Mouse (Mus musculus) heart, adult 2 months (tissue): ENCODE measurements around the gene Hpse. TPM values are rescaled to one million over a fixed set of nuclear protein-coding genes. Genes with fewer than 3 reads are reported as not detected.

Experiments used
- DNase-seq, 2 experiments: peaks; one replicate each; pipeline ENCODE4 v3.0.0; 2021
- H3K27ac ChIP-seq: fragments of 200-600 bp; 2 replicates; pipeline ENCODE4 v1.8.1; 2022
- H3K27me3 ChIP-seq: fragments of 200-500 bp; 2 replicates; pipeline ENCODE4 v1.6.1; 2012; ENCODE audit warnings: mild to moderate bottlenecking, low read length, inconsistent platforms, mixed read lengths; ENCODE audit not compliant: control insufficient read depth, insufficient read depth
- H3K36me3 ChIP-seq: fragments of 200-500 bp; 2 replicates; pipeline ENCODE4 v1.6.1; 2012; ENCODE audit warnings: low read length, inconsistent platforms; ENCODE audit not compliant: control insufficient read depth, insufficient read depth
- H3K4me1 ChIP-seq: fragments of 200-500 bp; 2 replicates; pipeline ENCODE4 v1.6.1; 2011; ENCODE audit warnings: low read length; ENCODE audit not compliant: control insufficient read depth, insufficient read depth
- H3K4me3 ChIP-seq: fragments of 200-600 bp; 2 replicates; pipeline ENCODE4 v1.8.1; 2022
- H3K79me2 ChIP-seq: fragments of 200-500 bp; replicated peaks from 2 replicates; pipeline ENCODE4 v1.6.1; 2012; ENCODE audit warnings: mild to moderate bottlenecking, inconsistent platforms, low read length, moderate library complexity, mixed read lengths; ENCODE audit not compliant: control insufficient read depth, insufficient read depth
- H3K9ac ChIP-seq: fragments of 200-500 bp; 2 replicates; pipeline ENCODE4 v1.6.1; 2012; ENCODE audit warnings: low read depth, mild to moderate bottlenecking, control low read depth, inconsistent platforms, low read length, mixed read lengths
- CTCF ChIP-seq: fragments of 200-600 bp; IDR thresholded peaks from 2 replicates; pipeline ENCODE4 v1.8.1; 2022; ENCODE audit warnings: antibody characterized with exemption, mild to moderate bottlenecking, moderate library complexity
- EP300 ChIP-seq: fragments of 200-500 bp; IDR thresholded peaks from 2 replicates; pipeline ENCODE4 v1.6.1; 2011; ENCODE audit warnings: low read depth, low read length, control low read depth; ENCODE audit not compliant: insufficient read depth
- POLR2A ChIP-seq: fragments of 200-500 bp; IDR thresholded peaks from 2 replicates; pipeline ENCODE4 v1.6.1; 2011; ENCODE audit warnings: mild to moderate bottlenecking, low read depth, low read length, control low read depth; ENCODE audit not compliant: insufficient read depth
- WGBS: fragments of 180-500 bp; shearing (Covaris S2); methylation state at CpG from one replicate; pipeline ENCODE4 v1.1.7; 2018; 5-methylcytosine and 5-hydroxymethylcytosine counted together
- intact Hi-C: fragments of 180-260 bp; cut with DNase I; formaldehyde crosslinking; loops from one replicate; pipeline ENCODE4 v1.15.1; 2025
- polyA plus RNA-seq: library from polyadenylated mRNA; depleted of rRNA; stranded (reverse); fragments of >200 nt; gene quantifications from 2 replicates; pipeline ENCODE4 v1.2.3, GENCODE M21; 2012
- total RNA-seq, 2 experiments: library from RNA; stranded (reverse); gene quantifications; 2 replicates each; pipeline ENCODE4 v1.2.3; 2021

Gene Hpse
- total and polyA plus RNA-seq, 3 experiments: 1.0 to 2.3 (median 1.2) TPM

GRCm38 (mm10) chr5:100656352-100656751 is 63.2 kb downstream of the Hpse start:
- WGBS: 80% methylated on average over 6 of the region's 6 CpGs
- no peak overlapping the region for H3K4me3 ChIP-seq
- TF ChIP-seq CTCF (no peak), EP300 (no peak)
- no peaks in the 10 kb centered on the region; the same call in 1 of the 2 replicates for H3K4me1 ChIP-seq
- DNase-seq: no peak
- intact Hi-C loops: no loop called here
- no peaks in the 10 kb centered on the region for H3K27me3 ChIP-seq
- H3K79me2 ChIP-seq: no peaks in the 10 kb centered on the region
- no peak overlapping the region for H3K27ac ChIP-seq
- H3K9ac ChIP-seq: no peak overlapping the region
- no peaks in the 10 kb centered on the region for H3K36me3 ChIP-seq

GRCm38 (mm10) chr5:100652327-100652726 is 67.2 kb downstream of the Hpse start:
- DNase-seq: no peak
- Histone ChIP-seq H3K79me2 (no peaks in the 10 kb centered on the region), H3K27ac (no peak overlapping the region), H3K27me3 (no peaks in the 10 kb centered on the region), H3K4me1 (peaks cover 1% of the 10 kb centered on the region; the same call in 1 of the 2 replicates), H3K36me3 (no peaks in the 10 kb centered on the region), H3K9ac (no peak overlapping the region), H3K4me3 (no peak overlapping the region)
- 85% methylated on average over 9 of the region's 9 CpGs for WGBS
- intact Hi-C loops: no loop called here
- no peak for TF ChIP-seq EP300
- no peak for TF ChIP-seq CTCF
- TF ChIP-seq POLR2A: no peak

GRCm38 (mm10) chr5:100651486-100651885 is 68.0 kb downstream of the Hpse start:
- no peak overlapping the region for H3K4me3 ChIP-seq
- H3K4me1 ChIP-seq: peaks cover 1% of the 10 kb centered on the region; the same call in 1 of the 2 replicates
- no peaks in the 10 kb centered on the region for H3K27me3 ChIP-seq
- intact Hi-C loops: no loop called here
- H3K36me3 ChIP-seq: no peaks in the 10 kb centered on the region
- no peak overlapping the region for H3K27ac ChIP-seq
- H3K79me2 ChIP-seq: no peaks in the 10 kb centered on the region
- no peak overlapping the region for H3K9ac ChIP-seq
- 81% methylated on average over 10 of the region's 10 CpGs for WGBS
- DNase-seq: no peak
- TF ChIP-seq EP300 (no peak), POLR2A (no peak), CTCF (no peak)

DNA sequence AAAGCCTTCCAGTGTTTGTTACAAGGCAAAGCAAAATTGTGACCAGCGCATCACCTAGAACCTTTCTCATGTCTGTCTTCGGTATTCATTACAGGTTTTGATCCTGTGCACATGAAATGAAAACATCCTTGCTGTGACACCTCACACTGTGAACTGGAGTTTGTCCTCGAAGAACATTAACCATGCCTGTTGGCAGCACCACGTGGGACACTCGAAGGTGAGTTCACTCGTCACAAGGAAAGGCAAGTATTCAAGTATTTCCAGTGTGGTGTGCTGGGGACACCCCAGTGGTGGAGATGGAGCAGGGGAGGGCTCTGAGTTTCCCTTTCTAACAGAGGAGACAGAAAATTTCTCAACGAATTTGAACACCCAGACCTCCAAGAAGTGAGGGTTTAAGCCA is 68.5 kb downstream of the Hpse start:
- no peak for DNase-seq
- H3K4me3 ChIP-seq: no peak overlapping the region
- TF ChIP-seq POLR2A (no peak), CTCF (no peak), EP300 (no peak)
- 77% methylated on average over 7 of the region's 7 CpGs for WGBS
- intact Hi-C loops: no loop called here
- H3K27me3 ChIP-seq: no peaks in the 10 kb centered on the region
- H3K79me2 ChIP-seq: no peaks in the 10 kb centered on the region
- H3K4me1 ChIP-seq: peaks cover 1% of the 10 kb centered on the region; the same call in 1 of the 2 replicates
- H3K27ac ChIP-seq: no peak overlapping the region
- no peaks in the 10 kb centered on the region for H3K36me3 ChIP-seq
- no peak overlapping the region for H3K9ac ChIP-seq

- H3K27ac ChIP-seq: no peak overlapping the region
- DNase-seq: no peak
- no peaks in the 10 kb centered on the region for H3K79me2 ChIP-seq
- no peak overlapping the region for H3K4me3 ChIP-seq
- TF ChIP-seq CTCF (no peak), POLR2A (no peak), EP300 (no peak)
- no peak overlapping the region for H3K9ac ChIP-seq
- no peaks in the 10 kb centered on the region for H3K36me3 ChIP-seq
- H3K27me3 ChIP-seq: no peaks in the 10 kb centered on the region
- peaks cover 5% of the 10 kb centered on the region for H3K4me1 ChIP-seq
- 42% methylated on average over 5 of the region's 6 CpGs for WGBS
- intact Hi-C loops: no loop called here
Observed at GRCm38 (mm10) chr5:100648546-100648945, 71.0 kb downstream of the Hpse start.

DNA sequence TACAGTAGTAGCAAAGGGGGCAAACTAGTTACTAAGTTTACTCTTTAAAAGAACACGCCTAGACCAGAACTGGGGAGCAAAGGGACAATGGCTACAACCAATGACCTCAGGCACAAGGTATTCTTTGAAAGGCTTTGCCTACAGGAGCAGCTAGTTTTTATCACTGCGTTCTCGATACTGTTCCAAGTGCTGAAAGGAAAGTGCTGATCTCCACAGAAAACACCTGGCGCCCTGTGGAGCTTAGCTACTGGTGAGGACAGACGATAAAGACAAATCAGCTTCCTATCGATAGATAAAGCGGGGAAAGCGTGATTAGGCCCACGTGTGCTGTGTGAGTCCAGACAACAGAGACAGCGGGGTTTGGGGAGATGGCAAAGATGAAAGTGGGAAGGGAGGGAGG is 71.5 kb downstream of the Hpse start:
- Histone ChIP-seq H3K27ac (no peak overlapping the region), H3K79me2 (no peaks in the 10 kb centered on the region), H3K27me3 (no peaks in the 10 kb centered on the region), H3K9ac (no peak overlapping the region), H3K4me3 (no peak overlapping the region), H3K36me3 (no peaks in the 10 kb centered on the region), H3K4me1 (peaks cover 6% of the 10 kb centered on the region)
- intact Hi-C loops: no loop called here
- 18% methylated on average over 10 of the region's 10 CpGs for WGBS
- no peak for DNase-seq
- TF ChIP-seq POLR2A: no peak
- TF ChIP-seq CTCF: no peak
